Mouse (Mus musculus): Measurements from ENCODE around the gene Trmt61a. TPM values are rescaled to one million over a fixed set of nuclear protein-coding genes. Genes with fewer than 3 reads are reported as not detected.

The Trmt61a gene
- polyA plus RNA-seq, 1 experiment from 2014 or later, result 14.6 TPM

GRCm38 (mm10) chr12:111674850-111675486 is 2.9 kb upstream of the Trmt61a start:
- no peak for ATAC-seq (ENCODE audit: insufficient read depth, low FRiP score, low read depth)
- H3K9me3 ChIP-seq, result no peaks in the 10 kb centered on the region
- H3K4me2 ChIP-seq, result no peak overlapping the region
- H3K4me3 ChIP-seq (replicated peaks), result no peak overlapping the region
- no peaks in the 10 kb centered on the region for H3K36me3 ChIP-seq
- H3K4me1 ChIP-seq, result peaks cover 50% of the 10 kb centered on the region
- H3K27me3 ChIP-seq (replicated peaks), result peaks cover 28% of the 10 kb centered on the region
- no peak overlapping the region for H3K9ac ChIP-seq
- peak overlapping the region; percentile 3; the same call in 1 of the 2 replicates for H3K27ac ChIP-seq
- 52% methylated on average over 2 of the region's 2 CpGs for WGBS

GRCm38 (mm10) chr12:111675797-111676580 is 1.9 kb upstream of the Trmt61a start:
- Histone ChIP-seq H3K4me2 (no peak overlapping the region), H3K4me1 (peaks cover 47% of the 10 kb centered on the region), H3K4me3 (replicated peaks) (no peak overlapping the region), H3K27me3 (replicated peaks) (peaks cover 28% of the 10 kb centered on the region), H3K9ac (no peak overlapping the region), H3K36me3 (no peaks in the 10 kb centered on the region), H3K27ac (peak overlapping the region; percentile 94), H3K9me3 (no peaks in the 10 kb centered on the region)
- no peak for ATAC-seq (ENCODE audit: insufficient read depth, low FRiP score, low read depth)
- WGBS, result 71% methylated on average over 6 of the region's 6 CpGs

- H3K4me1 ChIP-seq, result peaks cover 43% of the 10 kb centered on the region
- H3K9ac ChIP-seq, result peak overlapping the region; percentile 46
- H3K4me3 ChIP-seq (replicated peaks), result peak overlapping the region; percentile 89
- H3K36me3 ChIP-seq, result no peaks in the 10 kb centered on the region
- H3K27ac ChIP-seq, result peak overlapping the region; percentile 94
- no peaks in the 10 kb centered on the region for H3K9me3 ChIP-seq
- H3K27me3 ChIP-seq (replicated peaks), result peaks cover 16% of the 10 kb centered on the region
- ATAC-seq (ENCODE audit: insufficient read depth, low FRiP score, low read depth), result 0 out of 2 replicates have a peak, but pooled peaks have one; percentile 4
- peak overlapping the region; percentile 94 for H3K4me2 ChIP-seq
- 13% methylated on average over 5 of the region's 5 CpGs for WGBS
Measured at GRCm38 (mm10) chr12:111677421-111677820, 484 bp upstream of the Trmt61a start.

GRCm38 (mm10) chr12:111678670-111678933 is 697 bp downstream of the Trmt61a start:
- H3K4me1 ChIP-seq, result peaks cover 40% of the 10 kb centered on the region

GRCm38 (mm10) chr12:111678997-111679396 is 1.1 kb downstream of the Trmt61a start:
- WGBS, result 37% methylated on average over 7 of the region's 7 CpGs
- Histone ChIP-seq H3K4me2 (peak overlapping the region; percentile 94), H3K9ac (no peak overlapping the region), H3K27me3 (replicated peaks) (0 out of 2 replicates have a peak, but pooled peaks cover 1% of the 10 kb centered on the region), H3K9me3 (no peaks in the 10 kb centered on the region), H3K4me1 (peaks cover 40% of the 10 kb centered on the region), H3K27ac (no peak overlapping the region), H3K4me3 (replicated peaks) (peak overlapping the region; percentile 89), H3K36me3 (no peaks in the 10 kb centered on the region)
- no peak for ATAC-seq (ENCODE audit: insufficient read depth, low FRiP score, low read depth)

More at GRCm38 (mm10) chr12:111678670-111678933, 697 bp downstream of the Trmt61a start:
- Histone ChIP-seq H3K27ac (no peak overlapping the region), H3K4me3 (replicated peaks) (peak overlapping the region; percentile 89), H3K27me3 (replicated peaks) (peaks cover 5% of the 10 kb centered on the region; the same call in 1 of the 2 replicates), H3K4me2 (peak overlapping the region; percentile 94), H3K36me3 (no peaks in the 10 kb centered on the region), H3K9ac (peak overlapping the region; percentile 46), H3K9me3 (no peaks in the 10 kb centered on the region)
- 7% methylated on average over 13 of the region's 13 CpGs for WGBS
- no peak for ATAC-seq (ENCODE audit: insufficient read depth, low FRiP score, low read depth)

- 92% methylated on average over 13 of the region's 13 CpGs for WGBS
- Histone ChIP-seq H3K4me2 (no peak overlapping the region), H3K27me3 (replicated peaks) (no peaks in the 10 kb centered on the region), H3K36me3 (no peaks in the 10 kb centered on the region), H3K27ac (peak overlapping the region; percentile 77), H3K4me1 (peaks cover 42% of the 10 kb centered on the region), H3K4me3 (replicated peaks) (no peak overlapping the region), H3K9ac (no peak overlapping the region), H3K9me3 (no peaks in the 10 kb centered on the region)
- no peak for ATAC-seq (ENCODE audit: insufficient read depth, low FRiP score, low read depth)
Measured at GRCm38 (mm10) chr12:111680661-111681060, 2.8 kb downstream of the Trmt61a start.

- 65% methylated on average over 8 of the region's 8 CpGs for WGBS
- Histone ChIP-seq H3K27ac (peak overlapping the region; percentile 77), H3K9me3 (no peaks in the 10 kb centered on the region), H3K4me1 (peaks cover 43% of the 10 kb centered on the region), H3K27me3 (replicated peaks) (no peaks in the 10 kb centered on the region), H3K4me3 (replicated peaks) (no peak overlapping the region), H3K9ac (no peak overlapping the region), H3K4me2 (no peak overlapping the region), H3K36me3 (no peaks in the 10 kb centered on the region)
- ATAC-seq (ENCODE audit: insufficient read depth, low FRiP score, low read depth), result 0 out of 2 replicates have a peak, but pooled peaks have one; percentile 19
Measured at GRCm38 (mm10) chr12:111681305-111681704, 3.4 kb downstream of the Trmt61a start.

GRCm38 (mm10) chr12:111682003-111682402 is 4.1 kb downstream of the Trmt61a start:
- Histone ChIP-seq H3K4me2 (no peak overlapping the region), H3K9ac (no peak overlapping the region), H3K4me3 (replicated peaks) (no peak overlapping the region), H3K4me1 (peaks cover 41% of the 10 kb centered on the region), H3K27ac (peak overlapping the region; percentile 77), H3K36me3 (no peaks in the 10 kb centered on the region), H3K9me3 (no peaks in the 10 kb centered on the region), H3K27me3 (replicated peaks) (no peaks in the 10 kb centered on the region)
- ATAC-seq (ENCODE audit: insufficient read depth, low FRiP score, low read depth), result no peak
- WGBS, result 61% methylated on average over 5 of the region's 5 CpGs

GRCm38 (mm10) chr12:111682806-111683205 is 4.9 kb downstream of the Trmt61a start:
- H3K4me2 ChIP-seq, result no peak overlapping the region
- ATAC-seq (ENCODE audit: insufficient read depth, low FRiP score, low read depth), result peak; percentile 37; the same call in 1 of the 2 replicates
- peak overlapping the region; percentile 77 for H3K27ac ChIP-seq
- no peak overlapping the region for H3K9ac ChIP-seq
- WGBS, result 44% methylated on average over 5 of the region's 5 CpGs
- no peaks in the 10 kb centered on the region for H3K27me3 ChIP-seq (replicated peaks)
- no peak overlapping the region for H3K4me3 ChIP-seq (replicated peaks)
- H3K4me1 ChIP-seq, result peaks cover 43% of the 10 kb centered on the region
- H3K36me3 ChIP-seq, result no peaks in the 10 kb centered on the region
- no peaks in the 10 kb centered on the region for H3K9me3 ChIP-seq

GRCm38 (mm10) chr12:111686390-111686789 is 8.5 kb downstream of the Trmt61a start:
- no peak overlapping the region for H3K4me3 ChIP-seq (replicated peaks)
- no peaks in the 10 kb centered on the region for H3K27me3 ChIP-seq (replicated peaks)
- no peaks in the 10 kb centered on the region for H3K9me3 ChIP-seq
- peaks cover 23% of the 10 kb centered on the region for H3K4me1 ChIP-seq
- no peaks in the 10 kb centered on the region for H3K36me3 ChIP-seq
- no peak for ATAC-seq (ENCODE audit: insufficient read depth, low FRiP score, low read depth)
- WGBS, result 76% methylated on average over 4 of the region's 4 CpGs
- no peak overlapping the region for H3K27ac ChIP-seq
- no peak overlapping the region for H3K9ac ChIP-seq
- H3K4me2 ChIP-seq, result no peak overlapping the region

GRCm38 (mm10) chr12:111687350-111688068 is 9.6 kb downstream of the Trmt61a start:
- Histone ChIP-seq H3K9ac (no peak overlapping the region), H3K4me1 (peaks cover 22% of the 10 kb centered on the region), H3K27ac (peak overlapping the region; percentile 75), H3K27me3 (replicated peaks) (no peaks in the 10 kb centered on the region), H3K9me3 (no peaks in the 10 kb centered on the region), H3K36me3 (no peaks in the 10 kb centered on the region), H3K4me2 (no peak overlapping the region), H3K4me3 (replicated peaks) (no peak overlapping the region)
- 33% methylated on average over 14 of the region's 14 CpGs for WGBS
- ATAC-seq (ENCODE audit: insufficient read depth, low FRiP score, low read depth), result peak; percentile 23; the same call in 1 of the 2 replicates

GRCm38 (mm10) chr12:111688069-111688428 is 10.1 kb downstream of the Trmt61a start:
- Histone ChIP-seq H3K4me3 (replicated peaks) (no peak overlapping the region), H3K9me3 (no peaks in the 10 kb centered on the region), H3K27me3 (replicated peaks) (no peaks in the 10 kb centered on the region), H3K36me3 (no peaks in the 10 kb centered on the region), H3K9ac (no peak overlapping the region), H3K27ac (peak overlapping the region; percentile 75; the same call in 1 of the 2 replicates), H3K4me1 (peaks cover 22% of the 10 kb centered on the region), H3K4me2 (no peak overlapping the region)
- 26% methylated on average over 2 of the region's 2 CpGs for WGBS
- no peak for ATAC-seq (ENCODE audit: insufficient read depth, low FRiP score, low read depth)
